Mouse (Mus musculus) bone marrow macrophage, adult 2 months (primary cell): ENCODE measurements around the gene Cyp19a1.

Source experiments
- CTCF ChIP-seq: IDR thresholded peaks from 2 replicates; pipeline ENCODE4 v1.5.1; 2012; ENCODE audit warnings: low read depth, mild to moderate bottlenecking, low read length, moderate library complexity
- POLR2A ChIP-seq: IDR thresholded peaks from 2 replicates; pipeline ENCODE4 v1.6.1; 2012; ENCODE audit warnings: mild to moderate bottlenecking, low read depth, low read length, borderline replicate concordance

DNA sequence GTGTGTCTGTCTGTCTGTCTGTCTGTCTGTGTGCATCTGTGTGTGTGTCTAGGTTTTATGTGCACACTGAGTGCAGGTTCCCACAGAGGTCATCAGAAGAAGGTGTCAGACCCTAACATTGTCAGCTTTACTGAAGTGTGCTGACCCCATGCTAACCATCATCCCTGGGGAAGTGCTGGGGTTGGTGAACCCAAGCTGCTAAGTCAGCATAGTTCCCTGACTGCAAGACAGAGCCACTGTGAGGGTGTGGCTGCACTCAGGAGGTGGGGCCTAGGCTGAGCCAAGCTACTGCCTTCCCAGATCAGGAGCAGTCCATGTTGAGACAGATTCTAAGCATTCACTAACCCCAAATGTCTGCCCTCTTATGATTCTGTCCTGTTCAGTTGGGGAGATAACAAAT is 31.9 kb upstream of the Cyp19a1 start:
- TF ChIP-seq CTCF = no peak
- TF ChIP-seq POLR2A = no peak
